Mouse (Mus musculus): ENCODE measurements at regions not wholly inside any gene's neighbourhood (a gene's known extent, or its start where the extent isn't known, plus 50 kb on each side); places are given as distances from the start of the nearest gene placed in this dataset.

GRCm38 (mm10) chr11:20480632-20481031 lies 62.4 kb upstream of the Sertad2 start:
- TF ChIP-seq EP300 (optimal IDR thresholded peaks at IDR 0.05) = no peak
- TF ChIP-seq CTCF (IDR thresholded peaks at IDR 0.05; ENCODE audit: low read depth) = no peak
